ENCODE assay signal across 8 mouse cellular contexts in genomic region chr4:108350819-108351218, GRCm38 (mm10). TPM values are rescaled to one million over a fixed set of nuclear protein-coding genes. Genes with fewer than 3 reads are reported as not detected.
DNase-seq lines count a peak whose midpoint lies in the region; ATAC-seq lines count a peak whose summit lies in the region.

No protein-coding gene starts in this region.

- no peak overlapping the region for H3K9ac ChIP-seq in embryonic facial prominence, embryonic 15.5 days
- no peak overlapping the region for H3K9ac ChIP-seq in hindbrain, embryonic 14.5 days
- H3K9ac ChIP-seq in lung, embryonic 15.5 days, result no peak overlapping the region

- DNase-seq in adrenal gland, postnatal 10 days, result peak; percentile 82
- no peak for DNase-seq in adrenal gland, postnatal 4 days (ENCODE audit: low spot score in 2 of 2)
- DNase-seq in hindbrain, embryonic 14.5 days (ENCODE audit: low spot score), result no peak
- DNase-seq in retina, postnatal 1 day, result peak; percentile 90
- no peak for DNase-seq in layer of hippocampus, adult 9-11 months
- no peak for DNase-seq in layer of hippocampus, adult 8-10 months (ENCODE audit: low spot score in 2 of 2)

- 3% methylated on average over 8 of the region's 8 CpGs for WGBS in embryonic facial prominence, embryonic 15.5 days
- 12% methylated on average over 8 of the region's 8 CpGs for WGBS in hindbrain, embryonic 14.5 days
- 4% methylated on average over 8 of the region's 8 CpGs for WGBS in lung, embryonic 15.5 days

- no peaks in the 10 kb centered on the region for H3K27me3 ChIP-seq in embryonic facial prominence, embryonic 15.5 days
- no peaks in the 10 kb centered on the region for H3K27me3 ChIP-seq in hindbrain, embryonic 14.5 days (ENCODE audit: control insufficient read depth, insufficient read depth, low read length)
- H3K27me3 ChIP-seq in lung, embryonic 15.5 days, result no peaks in the 10 kb centered on the region

- H3K4me1 ChIP-seq in embryonic facial prominence, embryonic 15.5 days, result peaks cover 42% of the 10 kb centered on the region
- H3K4me1 ChIP-seq in hindbrain, embryonic 14.5 days (replicated peaks; ENCODE audit: control insufficient read depth, insufficient read depth, low read length), result peaks cover 13% of the 10 kb centered on the region
- H3K4me1 ChIP-seq in lung, embryonic 15.5 days, result peaks cover 44% of the 10 kb centered on the region

- no peak overlapping the region for H3K4me3 ChIP-seq in embryonic facial prominence, embryonic 15.5 days (replicated peaks)
- H3K4me3 ChIP-seq in hindbrain, embryonic 14.5 days (replicated peaks; ENCODE audit: low read length), result no peak overlapping the region
- H3K4me3 ChIP-seq in lung, embryonic 15.5 days, result no peak overlapping the region

- peak; percentile 77 for ATAC-seq in embryonic facial prominence, embryonic 15.5 days (ENCODE audit: insufficient number of reproducible peaks, low FRiP score, low TSS enrichment, low read depth)
- ATAC-seq in hindbrain, embryonic 14.5 days (ENCODE audit: low FRiP score), result peak; percentile 64; the same call in 1 of the 2 replicates
- peak; percentile 60 for ATAC-seq in lung, embryonic 15.5 days (ENCODE audit: borderline replicate concordance, extremely low read depth, low FRiP score, low TSS enrichment)

- H3K36me3 ChIP-seq in embryonic facial prominence, embryonic 15.5 days, result no peaks in the 10 kb centered on the region
- H3K36me3 ChIP-seq in hindbrain, embryonic 14.5 days (replicated peaks; ENCODE audit: control insufficient read depth, insufficient read depth), result no peaks in the 10 kb centered on the region
- H3K36me3 ChIP-seq in lung, embryonic 15.5 days, result no peaks in the 10 kb centered on the region

- H3K9me3 ChIP-seq in embryonic facial prominence, embryonic 15.5 days (replicated peaks), result no peaks in the 10 kb centered on the region
- H3K9me3 ChIP-seq in hindbrain, embryonic 14.5 days (ENCODE audit: control insufficient read depth, low read length), result no peaks in the 10 kb centered on the region
- no peaks in the 10 kb centered on the region for H3K9me3 ChIP-seq in lung, embryonic 15.5 days

- peak overlapping the region; percentile 76 for H3K27ac ChIP-seq in embryonic facial prominence, embryonic 15.5 days (replicated peaks)
- H3K27ac ChIP-seq in hindbrain, embryonic 14.5 days, result peak overlapping the region; percentile 47
- H3K27ac ChIP-seq in lung, embryonic 15.5 days, result peak overlapping the region; percentile 65

- peak overlapping the region; percentile 21; the same call in 1 of the 2 replicates for H3K4me2 ChIP-seq in embryonic facial prominence, embryonic 15.5 days (replicated peaks)
- no peak overlapping the region for H3K4me2 ChIP-seq in hindbrain, embryonic 14.5 days (replicated peaks)
- no peak overlapping the region for H3K4me2 ChIP-seq in lung, embryonic 15.5 days

RNA-seq across cellular contexts. Expression of gene Coa7, which starts 22.9 kb away (rescaled TPM):
- total RNA-seq in adrenal gland, postnatal 10 days (2021), result 10 to 100 TPM; 56.1 to 61.8 TPM
- total RNA-seq in adrenal gland, postnatal 4 days (2021), result 10 to 100 TPM; 58.6 to 59.5 TPM
- polyA plus RNA-seq in embryonic facial prominence, embryonic 15.5 days (2015; fragmentation: Nextera tagmentation; extraction: Ambion mirVana), result 39.9 and 42.9 TPM in 2 replicates
- polyA plus RNA-seq in hindbrain, embryonic 14.5 days (2014; fragmentation: Nextera tagmentation; extraction: Ambion mirVana), result 43.8 and 47.9 TPM in 2 replicates
- polyA plus RNA-seq in lung, embryonic 15.5 days (2015; fragmentation: Nextera tagmentation; extraction: Ambion mirVana), result 45.2 and 47.3 TPM in 2 replicates
- total RNA-seq in layer of hippocampus, adult 8-10 months (2022), result 10 to 100 TPM; 20.9 to 29.8 (median 24.8) TPM

RNA-seq across cellular contexts. Expression of gene Shisal2a, which starts 32.3 kb away (rescaled TPM):
- total RNA-seq in adrenal gland, postnatal 10 days (2021), result 1 to 10 TPM; 2.7 to 5.9 TPM
- 1 to 10 TPM; 6.9 to 7.6 TPM for total RNA-seq in adrenal gland, postnatal 4 days (2021)
- 3.6 and 3.8 TPM in 2 replicates for polyA plus RNA-seq in embryonic facial prominence, embryonic 15.5 days (2015; fragmentation: Nextera tagmentation; extraction: Ambion mirVana)
- polyA plus RNA-seq in hindbrain, embryonic 14.5 days (2014; fragmentation: Nextera tagmentation; extraction: Ambion mirVana), result 5.5 and 7.6 TPM in 2 replicates
- polyA plus RNA-seq in lung, embryonic 15.5 days (2015; fragmentation: Nextera tagmentation; extraction: Ambion mirVana), result 0.36 and 0.88 TPM in 2 replicates
- not detected for total RNA-seq in layer of hippocampus, adult 8-10 months (2022)

RNA-seq across cellular contexts. Expression of gene Zyg11b, which starts 49.9 kb away (rescaled TPM):
- total RNA-seq in adrenal gland, postnatal 10 days (2021), result 10 to 100 TPM; 29.5 to 35.4 TPM
- 10 to 100 TPM; 37.0 to 37.4 TPM for total RNA-seq in adrenal gland, postnatal 4 days (2021)
- polyA plus RNA-seq in embryonic facial prominence, embryonic 15.5 days (2015; fragmentation: Nextera tagmentation; extraction: Ambion mirVana), result 10.7 and 11.5 TPM in 2 replicates
- 45.3 and 46.0 TPM in 2 replicates for polyA plus RNA-seq in hindbrain, embryonic 14.5 days (2014; fragmentation: Nextera tagmentation; extraction: Ambion mirVana)
- 9.5 and 9.9 TPM in 2 replicates for polyA plus RNA-seq in lung, embryonic 15.5 days (2015; fragmentation: Nextera tagmentation; extraction: Ambion mirVana)
- total RNA-seq in layer of hippocampus, adult 8-10 months (2022), result 100 to 1,000 TPM in 2 of 4 experiments, 10 to 100 TPM in 2; 93.5 to 109 (median 99.6) TPM

RNA-seq across cellular contexts. Expression of gene Gpx7, which starts 55.9 kb away (rescaled TPM):
- total RNA-seq in adrenal gland, postnatal 10 days (2021), result 10 to 100 TPM; 18.2 to 20.5 TPM
- 10 to 100 TPM; 25.0 to 31.1 TPM for total RNA-seq in adrenal gland, postnatal 4 days (2021)
- 114 and 120 TPM in 2 replicates for polyA plus RNA-seq in embryonic facial prominence, embryonic 15.5 days (2015; fragmentation: Nextera tagmentation; extraction: Ambion mirVana)
- 32.6 and 34.9 TPM in 2 replicates for polyA plus RNA-seq in hindbrain, embryonic 14.5 days (2014; fragmentation: Nextera tagmentation; extraction: Ambion mirVana)
- 86.3 and 88.2 TPM in 2 replicates for polyA plus RNA-seq in lung, embryonic 15.5 days (2015; fragmentation: Nextera tagmentation; extraction: Ambion mirVana)
- 1 to 10 TPM; 4.5 to 5.6 (median 4.7) TPM for total RNA-seq in layer of hippocampus, adult 8-10 months (2022)

Comparison
In these comparisons a context has a peak if more than half of its experiments do, and no peak if none do; other contexts are left out.
1. DNase-seq: peak in adrenal gland, postnatal 10 days (single experiment) and retina, postnatal 1 day (single experiment); none in adrenal gland, postnatal 4 days (0 of 2), hindbrain, embryonic 14.5 days (single experiment), layer of hippocampus, adult 9-11 months (single experiment) and layer of hippocampus, adult 8-10 months (0 of 2).
2. Peak in every context shown above with its lines, with median percentiles within 50 percentile points of each other: ATAC-seq and H3K27ac ChIP-seq.